Mouse (Mus musculus): ENCODE data around the gene Prnd. TPM values are rescaled to one million over a fixed set of nuclear protein-coding genes. Genes with fewer than 3 reads are reported as not detected.

Prnd gene
- polyA plus RNA-seq, 1 experiment from 2014 or later, result 5.5 TPM

DNA sequence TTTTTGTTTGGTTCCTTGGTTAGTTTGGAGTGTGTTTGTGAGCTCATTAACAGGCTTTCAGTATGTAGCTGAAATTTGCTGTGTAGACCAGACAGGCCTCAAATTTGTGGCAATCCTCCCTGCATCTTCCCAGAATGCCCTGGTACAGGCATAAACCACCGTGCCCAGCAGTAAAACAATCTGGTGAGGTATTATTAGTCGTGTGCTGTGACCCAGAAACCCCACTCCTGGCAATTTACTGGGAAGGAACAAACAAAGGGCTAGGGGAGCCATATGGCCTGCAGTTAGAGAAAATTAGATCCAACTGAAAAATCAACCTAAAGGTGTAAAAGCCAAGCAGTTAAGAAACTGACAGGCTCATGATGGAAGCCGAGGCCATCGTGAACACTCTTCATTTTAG, 39.3 kb upstream of the Prnd start:
- peak overlapping the region; percentile 79; the same call in 1 of the 2 replicates for H3K4me3 ChIP-seq
- H3K9me3 ChIP-seq, result no peaks in the 10 kb centered on the region
- H3K27me3 ChIP-seq (ENCODE audit: insufficient read depth, poor library complexity, severe bottlenecking), result peaks cover 7% of the 10 kb centered on the region; the same call in 1 of the 2 replicates
- 55% methylated on average over 4 of the region's 4 CpGs for WGBS
- no peaks in the 10 kb centered on the region for H3K36me3 ChIP-seq
- H3K4me1 ChIP-seq (replicated peaks), result peaks cover 33% of the 10 kb centered on the region
- DNase-seq (ENCODE audit: low spot score), result no peak
- no peak overlapping the region for H3K27ac ChIP-seq

GRCm38 (mm10) chr2:131912526-131913258, 38.0 kb upstream of the Prnd start:
- H3K4me3 ChIP-seq, result no peak overlapping the region
- H3K27ac ChIP-seq, result no peak overlapping the region
- DNase-seq (ENCODE audit: low spot score), result no peak
- peaks cover 3% of the 10 kb centered on the region; the same call in 1 of the 2 replicates for H3K36me3 ChIP-seq
- 83% methylated on average over 8 of the region's 8 CpGs for WGBS
- H3K9me3 ChIP-seq, result no peaks in the 10 kb centered on the region
- peaks cover 7% of the 10 kb centered on the region; the same call in 1 of the 2 replicates for H3K27me3 ChIP-seq (ENCODE audit: insufficient read depth, poor library complexity, severe bottlenecking)
- H3K4me1 ChIP-seq (replicated peaks), result peaks cover 33% of the 10 kb centered on the region

- Histone ChIP-seq H3K27me3 (ENCODE audit: insufficient read depth, poor library complexity, severe bottlenecking) (no peaks in the 10 kb centered on the region), H3K4me1 (replicated peaks) (peaks cover 9% of the 10 kb centered on the region), H3K36me3 (peaks cover 11% of the 10 kb centered on the region), H3K27ac (no peak overlapping the region), H3K4me3 (no peak overlapping the region), H3K9me3 (no peaks in the 10 kb centered on the region)
- DNase-seq (ENCODE audit: low spot score), result no peak
- WGBS, result 75% methylated on average over 7 of the region's 7 CpGs
Measured at GRCm38 (mm10) chr2:131932275-131932902, 18.3 kb upstream of the Prnd start.

DNA sequence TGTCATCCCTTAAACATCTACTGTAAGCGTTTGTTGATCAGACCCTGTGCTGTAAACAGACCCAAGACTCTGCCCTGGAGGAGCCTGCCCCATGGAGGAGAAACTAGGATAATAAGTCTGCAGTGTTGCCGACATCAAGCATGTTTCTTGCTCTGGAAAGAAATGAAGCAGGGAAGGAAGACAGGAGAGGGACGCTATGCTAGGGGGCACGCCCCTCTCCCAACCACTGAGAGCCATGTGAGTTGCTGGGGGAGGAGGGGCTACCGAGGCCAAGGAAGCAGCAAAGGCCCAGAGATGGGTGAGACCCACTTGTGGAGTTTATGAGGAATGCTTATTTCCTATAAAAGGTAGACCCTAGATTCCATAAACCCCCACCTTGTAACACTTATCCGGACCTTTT, 17.6 kb upstream of the Prnd start:
- Histone ChIP-seq H3K27ac (peak overlapping the region; percentile 4; the same call in 1 of the 2 replicates), H3K4me1 (replicated peaks) (peaks cover 9% of the 10 kb centered on the region), H3K36me3 (peaks cover 11% of the 10 kb centered on the region), H3K9me3 (no peaks in the 10 kb centered on the region), H3K27me3 (ENCODE audit: insufficient read depth, poor library complexity, severe bottlenecking) (no peaks in the 10 kb centered on the region), H3K4me3 (no peak overlapping the region)
- 36% methylated on average over 6 of the region's 6 CpGs for WGBS
- no peak for DNase-seq (ENCODE audit: low spot score)

DNA sequence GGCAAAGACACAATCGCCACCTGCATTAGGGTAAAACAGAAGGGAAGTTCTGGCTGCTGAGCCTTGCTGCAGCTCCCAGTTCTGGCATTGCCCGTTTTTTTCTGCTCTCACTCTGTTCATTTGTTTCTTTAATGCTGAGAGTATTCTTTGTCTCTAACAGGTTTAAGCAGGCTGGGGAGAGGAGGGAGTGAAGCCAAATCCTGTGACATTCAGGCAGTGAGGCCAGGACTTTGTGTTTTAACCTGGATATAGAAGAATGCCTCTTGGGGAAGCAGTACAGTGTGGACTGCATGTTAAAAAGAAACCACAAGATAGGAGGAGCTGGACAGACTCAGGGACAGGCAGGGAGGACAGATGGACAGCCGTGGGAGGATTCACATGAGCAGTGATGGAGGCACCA, 17.1 kb upstream of the Prnd start:
- Histone ChIP-seq H3K27ac (no peak overlapping the region), H3K4me1 (replicated peaks) (peaks cover 9% of the 10 kb centered on the region), H3K4me3 (no peak overlapping the region), H3K27me3 (ENCODE audit: insufficient read depth, poor library complexity, severe bottlenecking) (no peaks in the 10 kb centered on the region), H3K36me3 (peaks cover 11% of the 10 kb centered on the region), H3K9me3 (no peaks in the 10 kb centered on the region)
- no peak for DNase-seq (ENCODE audit: low spot score)
- whole genome bisulfite sequencing, result 62% methylated on average over 3 of the region's 3 CpGs

GRCm38 (mm10) chr2:131934243-131934642, 16.4 kb upstream of the Prnd start:
- no peak overlapping the region for H3K27ac ChIP-seq
- peaks cover 9% of the 10 kb centered on the region for H3K4me1 ChIP-seq (replicated peaks)
- H3K36me3 ChIP-seq, result peaks cover 11% of the 10 kb centered on the region
- 88% methylated on average over 2 of the region's 2 CpGs for WGBS
- H3K4me3 ChIP-seq, result no peak overlapping the region
- H3K27me3 ChIP-seq (ENCODE audit: insufficient read depth, poor library complexity, severe bottlenecking), result no peaks in the 10 kb centered on the region
- no peaks in the 10 kb centered on the region for H3K9me3 ChIP-seq
- DNase-seq (ENCODE audit: low spot score), result no peak

- Histone ChIP-seq H3K27me3 (ENCODE audit: insufficient read depth, poor library complexity, severe bottlenecking) (no peaks in the 10 kb centered on the region), H3K36me3 (peaks cover 11% of the 10 kb centered on the region), H3K4me1 (replicated peaks) (peaks cover 9% of the 10 kb centered on the region), H3K4me3 (no peak overlapping the region), H3K27ac (no peak overlapping the region), H3K9me3 (no peaks in the 10 kb centered on the region)
- DNase-seq (ENCODE audit: low spot score), result no peak
- WGBS, result 83% methylated on average over 10 of the region's 10 CpGs
Measured at GRCm38 (mm10) chr2:131935390-131936105, 15.1 kb upstream of the Prnd start.

DNA sequence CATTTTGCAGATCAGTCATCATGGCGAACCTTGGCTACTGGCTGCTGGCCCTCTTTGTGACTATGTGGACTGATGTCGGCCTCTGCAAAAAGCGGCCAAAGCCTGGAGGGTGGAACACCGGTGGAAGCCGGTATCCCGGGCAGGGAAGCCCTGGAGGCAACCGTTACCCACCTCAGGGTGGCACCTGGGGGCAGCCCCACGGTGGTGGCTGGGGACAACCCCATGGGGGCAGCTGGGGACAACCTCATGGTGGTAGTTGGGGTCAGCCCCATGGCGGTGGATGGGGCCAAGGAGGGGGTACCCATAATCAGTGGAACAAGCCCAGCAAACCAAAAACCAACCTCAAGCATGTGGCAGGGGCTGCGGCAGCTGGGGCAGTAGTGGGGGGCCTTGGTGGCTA, 14.3 kb upstream of the Prnd start:
- H3K27me3 ChIP-seq (ENCODE audit: insufficient read depth, poor library complexity, severe bottlenecking), result no peaks in the 10 kb centered on the region
- peaks cover 11% of the 10 kb centered on the region for H3K36me3 ChIP-seq
- H3K9me3 ChIP-seq, result no peaks in the 10 kb centered on the region
- no peak overlapping the region for H3K4me3 ChIP-seq
- DNase-seq (ENCODE audit: low spot score), result no peak
- H3K27ac ChIP-seq, result no peak overlapping the region
- peaks cover 9% of the 10 kb centered on the region for H3K4me1 ChIP-seq (replicated peaks)
- 96% methylated on average over 10 of the region's 10 CpGs for WGBS

DNA sequence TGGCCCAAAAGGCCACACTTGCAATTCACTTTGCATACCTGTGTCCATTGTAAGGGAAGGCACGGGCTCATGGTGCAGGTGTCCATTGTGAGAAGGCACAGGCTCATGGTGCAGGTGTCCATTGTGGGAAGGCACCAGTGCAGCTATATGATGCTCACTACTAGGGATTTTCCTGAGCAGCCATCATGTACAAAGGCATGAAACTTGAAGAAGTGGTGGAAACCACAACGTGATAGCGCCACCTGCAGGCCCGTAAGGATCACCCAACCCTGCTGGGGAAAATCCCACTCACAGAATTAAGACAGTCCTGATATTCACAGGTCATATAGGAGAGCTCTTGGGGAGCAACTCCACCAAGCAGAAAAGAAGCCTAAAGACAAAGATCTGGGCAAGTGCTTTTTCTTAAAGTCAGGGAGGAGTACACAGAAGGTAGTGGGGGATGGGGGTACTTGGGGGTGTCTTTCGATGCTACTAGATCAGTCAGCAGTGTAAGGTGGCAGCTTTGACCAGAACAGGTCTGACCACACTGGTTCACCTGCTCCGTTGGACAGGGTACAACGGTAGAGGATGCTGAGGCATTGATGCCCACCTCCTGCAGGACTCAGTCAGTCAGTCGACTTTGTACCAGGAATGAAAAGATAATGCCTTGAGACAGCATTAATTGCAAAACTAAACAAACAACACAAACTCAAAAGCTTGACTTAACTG, 11.1 kb upstream of the Prnd start:
- 39% methylated on average over 8 of the region's 8 CpGs for WGBS
- H3K36me3 ChIP-seq, result peaks cover 11% of the 10 kb centered on the region
- peak; percentile 46 for DNase-seq (ENCODE audit: low spot score)
- H3K9me3 ChIP-seq, result no peaks in the 10 kb centered on the region
- no peaks in the 10 kb centered on the region for H3K4me1 ChIP-seq (replicated peaks)
- no peaks in the 10 kb centered on the region for H3K27me3 ChIP-seq (ENCODE audit: insufficient read depth, poor library complexity, severe bottlenecking)
- H3K4me3 ChIP-seq, result no peak overlapping the region
- H3K27ac ChIP-seq, result no peak overlapping the region

GRCm38 (mm10) chr2:131940506-131940905, 10.2 kb upstream of the Prnd start:
- H3K4me1 ChIP-seq (replicated peaks), result no peaks in the 10 kb centered on the region
- H3K36me3 ChIP-seq, result peaks cover 11% of the 10 kb centered on the region
- no peak overlapping the region for H3K27ac ChIP-seq
- 83% methylated on average over 3 of the region's 3 CpGs for WGBS
- no peak for DNase-seq (ENCODE audit: low spot score)
- H3K9me3 ChIP-seq, result no peaks in the 10 kb centered on the region
- no peaks in the 10 kb centered on the region for H3K27me3 ChIP-seq (ENCODE audit: insufficient read depth, poor library complexity, severe bottlenecking)
- H3K4me3 ChIP-seq, result no peak overlapping the region

DNA sequence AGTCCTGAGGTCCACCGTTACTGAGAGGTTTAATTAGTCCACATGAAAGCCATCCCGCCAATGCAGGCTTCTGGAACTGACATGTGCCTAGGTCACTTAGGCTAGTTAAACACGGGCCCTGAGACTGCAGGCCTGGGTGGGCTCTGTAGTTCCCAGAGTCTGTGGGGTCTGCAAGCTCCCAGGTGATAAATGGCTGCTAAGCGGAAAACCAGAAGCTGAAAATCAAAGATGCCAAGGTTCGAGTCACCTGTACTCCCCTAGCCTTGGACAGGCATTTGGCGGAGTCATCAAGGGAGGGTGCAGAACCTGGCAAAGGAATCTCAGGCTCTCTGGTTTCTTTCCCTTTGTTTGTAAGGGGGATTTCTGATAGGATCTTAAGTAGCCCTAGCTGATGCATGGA, 9.2 kb upstream of the Prnd start:
- DNase-seq (ENCODE audit: low spot score), result no peak
- Histone ChIP-seq H3K27ac (no peak overlapping the region), H3K4me1 (replicated peaks) (no peaks in the 10 kb centered on the region), H3K27me3 (ENCODE audit: insufficient read depth, poor library complexity, severe bottlenecking) (no peaks in the 10 kb centered on the region), H3K4me3 (no peak overlapping the region), H3K9me3 (no peaks in the 10 kb centered on the region), H3K36me3 (peaks cover 8% of the 10 kb centered on the region)
- WGBS, result 87% methylated on average over 6 of the region's 6 CpGs

- Histone ChIP-seq H3K27ac (no peak overlapping the region), H3K4me1 (replicated peaks) (peaks cover 8% of the 10 kb centered on the region; the same call in 1 of the 2 replicates), H3K36me3 (no peaks in the 10 kb centered on the region), H3K4me3 (no peak overlapping the region), H3K27me3 (ENCODE audit: insufficient read depth, poor library complexity, severe bottlenecking) (peaks cover 5% of the 10 kb centered on the region; the same call in 1 of the 2 replicates), H3K9me3 (no peaks in the 10 kb centered on the region)
- no peak for DNase-seq (ENCODE audit: low spot score)
- WGBS, result 11% methylated on average over 1 of the region's 1 CpGs
Measured at GRCm38 (mm10) chr2:131944370-131944769, 6.3 kb upstream of the Prnd start.
